Mouse (Mus musculus) lung, adult 2 months (tissue): ENCODE data around the gene Gpr25. TPM values are rescaled to one million over a fixed set of nuclear protein-coding genes. Genes with fewer than 3 reads are reported as not detected.
A peak's percentile ranks its signal among the peaks of the same experiment; 100 is the strongest.

Source experiments
- DNase-seq: peaks from one replicate; pipeline ENCODE4 v3.0.0; 2022
- H3K4me1 ChIP-seq: fragments of 200-500 bp; 2 replicates; pipeline ENCODE4 v1.6.1; 2011; ENCODE audit warnings: low read length; ENCODE audit not compliant: control insufficient read depth, insufficient read depth
- H3K4me3 ChIP-seq: fragments of 200-500 bp; replicated peaks from 2 replicates; pipeline ENCODE3; 2011; ENCODE audit warnings: low read depth, mild to moderate bottlenecking, control low read depth, low read length; ENCODE audit errors: extremely low read depth
- CTCF ChIP-seq: fragments of 200-500 bp; IDR thresholded peaks from 2 replicates; pipeline ENCODE4 v1.5.1; 2011; ENCODE audit warnings: mild to moderate bottlenecking, low read length, control low read depth; ENCODE audit not compliant: insufficient read depth
- POLR2A ChIP-seq: fragments of 200-500 bp; IDR thresholded peaks from 2 replicates; pipeline ENCODE4 v1.6.1; 2011; ENCODE audit warnings: low read depth, mild to moderate bottlenecking, control low read depth, low read length, borderline replicate concordance; ENCODE audit errors: extremely low read depth
- WGBS: fragments of 180-500 bp; shearing (Covaris S2); methylation state at CpG from one replicate; pipeline ENCODE4 v1.1.7; 2018; 5-methylcytosine and 5-hydroxymethylcytosine counted together
- polyA plus RNA-seq: library from polyadenylated mRNA; depleted of rRNA; stranded (reverse); fragments of >200 nt; gene quantifications from 2 replicates; pipeline ENCODE4 v1.2.3, GENCODE M21; 2012; rRNA removed

The Gpr25 gene
- polyA plus RNA-seq, 1 experiment: 0.14 TPM

DNA sequence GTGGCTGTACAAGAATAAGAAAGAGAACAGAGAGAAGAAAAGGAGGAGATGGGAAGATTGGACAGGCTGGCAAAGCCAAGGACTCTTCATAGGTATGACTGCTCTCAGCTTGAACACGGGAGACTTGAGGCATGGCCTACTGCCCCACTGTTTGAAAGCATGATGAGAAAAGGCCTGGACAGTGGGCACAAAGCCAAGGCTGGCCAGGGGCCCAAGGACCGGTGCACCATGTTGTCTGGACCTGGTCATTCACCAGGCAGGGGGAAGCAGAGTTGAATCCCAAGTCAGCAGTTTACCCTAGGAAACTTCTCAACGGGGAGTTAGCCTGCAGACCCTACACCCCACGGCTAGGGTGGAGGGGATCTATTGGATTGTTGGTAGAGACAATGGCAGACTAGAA is 32.8 kb downstream of the Gpr25 start:
- 55% methylated on average over 4 of the region's 4 CpGs for WGBS
- no peak for TF ChIP-seq POLR2A
- TF ChIP-seq CTCF: no peak
- no peaks in the 10 kb centered on the region for H3K4me1 ChIP-seq
- H3K4me3 ChIP-seq: no peak overlapping the region
- peak; percentile 5 for DNase-seq

DNA sequence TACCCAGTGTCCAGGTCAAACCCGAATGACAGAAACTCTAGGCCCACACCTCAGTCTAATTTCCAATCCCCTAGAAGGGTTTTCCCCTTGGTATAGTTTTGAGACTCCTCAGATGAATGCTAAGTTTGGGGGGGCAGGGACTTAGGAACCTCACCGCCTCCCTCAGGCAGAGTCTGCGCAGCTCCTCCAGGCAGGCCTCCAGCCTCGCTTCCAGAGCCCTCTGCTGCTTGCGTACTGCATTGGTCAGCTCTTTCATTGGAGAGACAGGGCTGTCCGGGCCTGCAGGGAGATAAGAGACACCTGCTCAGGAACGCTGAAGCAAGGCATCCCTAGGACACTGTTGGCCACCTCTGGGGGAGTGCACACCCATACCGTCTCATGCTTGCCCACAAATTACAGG is 34.0 kb downstream of the Gpr25 start:
- 90% methylated on average over 8 of the region's 8 CpGs for WGBS
- TF ChIP-seq CTCF: no peak
- TF ChIP-seq POLR2A: no peak
- H3K4me3 ChIP-seq: no peak overlapping the region

DNA sequence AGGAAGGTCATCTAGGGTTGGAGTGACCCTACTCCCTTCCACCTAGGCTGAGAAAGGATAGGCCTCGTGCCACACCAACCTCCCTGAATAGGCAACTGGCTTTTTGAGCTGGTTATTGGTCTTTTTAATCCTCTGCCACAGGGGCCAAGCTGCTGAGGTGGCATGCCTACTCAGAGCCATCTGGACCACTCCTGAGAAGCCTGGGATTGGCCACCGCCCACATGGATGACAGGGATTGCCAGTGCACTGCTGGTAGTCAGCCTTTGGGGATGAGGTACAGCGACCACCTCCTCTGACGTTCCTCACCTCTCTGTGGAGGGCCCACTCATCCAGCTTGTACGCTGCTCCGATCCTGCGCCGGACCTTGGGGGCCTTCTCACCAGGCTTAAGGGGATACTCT is 34.8 kb downstream of the Gpr25 start:
- 96% methylated on average over 8 of the region's 8 CpGs for WGBS
- TF ChIP-seq CTCF (no peak), POLR2A (no peak)

More for the DNA sequence above, 34.0 kb downstream of the Gpr25 start:
- no peak for DNase-seq
- no peaks in the 10 kb centered on the region for H3K4me1 ChIP-seq

DNA sequence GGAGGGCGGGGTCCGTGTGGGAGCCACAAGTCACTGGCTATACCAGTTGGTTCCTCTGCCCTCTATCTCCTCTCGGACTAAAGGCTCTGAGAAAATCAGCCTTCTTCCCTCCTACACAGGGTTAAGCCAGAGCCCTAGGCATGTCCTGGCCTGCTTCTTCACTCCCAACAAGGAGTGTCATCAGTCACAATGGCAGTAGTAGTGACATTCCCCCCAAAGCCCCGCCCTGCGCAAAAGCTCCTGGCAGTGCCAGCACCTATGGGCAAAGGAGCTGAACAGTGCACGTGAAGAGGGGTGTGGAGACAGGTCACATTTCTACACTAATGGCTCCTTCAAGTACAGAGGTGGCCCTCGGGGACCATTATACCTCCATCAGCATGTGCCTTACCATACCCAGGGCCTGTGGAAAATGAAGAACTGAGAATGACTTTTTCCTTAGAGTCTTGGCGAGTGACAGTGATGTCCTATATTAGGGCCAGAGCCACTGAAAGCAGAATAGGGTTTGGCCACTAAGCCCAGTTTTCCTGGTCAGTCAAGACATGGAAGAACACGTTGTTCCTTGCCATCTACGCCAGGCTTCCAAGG is 36.8 kb downstream of the Gpr25 start:
- TF ChIP-seq CTCF: no peak
- TF ChIP-seq POLR2A: no peak

More for the DNA sequence above, 34.8 kb downstream of the Gpr25 start:
- no peaks in the 10 kb centered on the region for H3K4me1 ChIP-seq
- DNase-seq: no peak
- no peak overlapping the region for H3K4me3 ChIP-seq

DNA sequence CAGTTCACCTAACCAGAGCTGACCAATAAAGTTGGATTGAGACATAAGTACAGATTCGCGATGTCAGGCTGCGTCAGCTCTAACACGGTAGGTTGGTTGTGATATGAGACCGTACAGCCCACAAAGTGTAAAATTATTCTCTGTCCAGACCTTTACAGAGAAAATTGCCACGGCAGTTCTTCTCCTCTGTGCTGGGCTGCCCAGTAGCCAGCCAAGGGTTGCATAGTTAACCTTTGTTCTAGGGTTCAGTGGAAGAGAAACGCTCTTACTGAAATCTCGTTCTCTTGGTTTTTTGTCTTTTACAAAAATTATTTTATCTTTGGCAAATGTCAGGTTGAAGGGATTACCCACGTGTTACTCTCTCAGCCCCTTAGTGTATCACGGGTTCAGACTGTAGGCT is 38.3 kb downstream of the Gpr25 start:
- no peaks in the 10 kb centered on the region for H3K4me1 ChIP-seq
- TF ChIP-seq POLR2A (no peak), CTCF (no peak)
- DNase-seq: no peak
- 70% methylated on average over 10 of the region's 10 CpGs for WGBS
- H3K4me3 ChIP-seq: no peak overlapping the region

More for the DNA sequence above, 36.8 kb downstream of the Gpr25 start:
- no peak overlapping the region for H3K4me3 ChIP-seq
- no peak for DNase-seq
- 83% methylated on average over 10 of the region's 10 CpGs for WGBS
- H3K4me1 ChIP-seq: no peaks in the 10 kb centered on the region

DNA sequence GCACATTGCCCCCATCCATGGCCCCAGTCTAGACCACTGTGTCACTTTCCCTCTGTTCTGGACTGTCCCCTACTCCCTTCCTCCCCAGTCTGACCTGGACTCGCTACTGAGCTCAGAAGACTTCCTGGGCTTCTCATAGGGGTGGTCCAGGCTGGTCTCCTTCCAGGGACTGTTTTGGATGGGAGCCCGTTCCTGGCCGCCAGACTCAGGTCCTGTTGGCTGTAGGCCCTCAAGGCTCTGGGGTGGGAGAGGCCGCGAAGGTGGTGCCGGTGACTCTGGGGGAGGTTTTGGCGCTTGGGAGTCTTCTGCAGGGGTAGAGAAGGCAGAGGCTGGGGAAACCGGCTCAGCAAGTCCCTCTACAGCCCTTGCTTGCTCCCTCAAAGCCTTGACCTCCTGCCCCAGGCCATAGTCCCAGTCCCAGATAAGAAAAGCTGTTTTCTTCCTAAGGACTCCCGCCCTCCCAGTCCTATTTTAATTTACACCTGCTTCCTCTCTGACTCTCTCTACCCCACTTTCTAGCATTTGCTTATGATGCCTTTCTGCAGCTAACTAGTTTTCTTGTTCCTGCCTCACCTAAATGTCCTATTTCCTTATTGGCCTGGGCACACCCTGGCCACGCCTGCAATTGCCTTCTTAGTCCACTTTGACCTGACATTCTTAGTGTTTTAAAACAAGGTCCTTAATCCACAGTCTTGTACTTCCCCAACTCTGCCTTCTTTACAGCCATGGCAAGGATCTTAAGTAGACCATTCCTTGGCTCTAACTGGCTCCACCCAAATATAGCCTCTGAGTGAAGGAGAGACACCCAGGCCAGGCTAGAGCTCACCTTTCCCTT is 40.4 kb downstream of the Gpr25 start:
- 53% methylated on average over 10 of the region's 10 CpGs for WGBS
- H3K4me1 ChIP-seq: no peaks in the 10 kb centered on the region
- peak; percentile 34 for DNase-seq
- no peak overlapping the region for H3K4me3 ChIP-seq
- TF ChIP-seq CTCF (no peak), POLR2A (no peak)

DNA sequence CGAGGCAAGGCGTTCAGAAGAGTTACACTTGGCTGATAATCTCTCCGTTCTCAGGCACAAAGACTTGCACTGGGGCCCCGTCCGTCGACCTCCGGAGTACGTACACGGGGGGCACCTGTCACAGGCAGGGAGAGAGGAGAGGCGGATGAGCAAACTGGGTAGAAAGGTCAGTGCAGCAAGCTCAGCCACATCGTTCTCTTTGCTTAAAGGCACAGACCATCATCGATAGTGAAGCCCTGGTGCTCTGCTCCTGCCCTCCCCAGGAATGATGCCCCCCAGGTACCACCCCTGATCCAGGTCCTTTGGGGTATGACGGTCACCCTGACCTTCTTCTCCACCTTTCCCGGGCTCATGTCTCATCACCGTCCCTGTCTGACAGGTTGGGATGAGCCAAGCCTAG is 46.4 kb downstream of the Gpr25 start:
- no peak overlapping the region for H3K4me3 ChIP-seq
- WGBS: 74% methylated on average over 15 of the region's 15 CpGs
- TF ChIP-seq CTCF: no peak
- TF ChIP-seq POLR2A: no peak
- DNase-seq: no peak
- no peaks in the 10 kb centered on the region for H3K4me1 ChIP-seq

DNA sequence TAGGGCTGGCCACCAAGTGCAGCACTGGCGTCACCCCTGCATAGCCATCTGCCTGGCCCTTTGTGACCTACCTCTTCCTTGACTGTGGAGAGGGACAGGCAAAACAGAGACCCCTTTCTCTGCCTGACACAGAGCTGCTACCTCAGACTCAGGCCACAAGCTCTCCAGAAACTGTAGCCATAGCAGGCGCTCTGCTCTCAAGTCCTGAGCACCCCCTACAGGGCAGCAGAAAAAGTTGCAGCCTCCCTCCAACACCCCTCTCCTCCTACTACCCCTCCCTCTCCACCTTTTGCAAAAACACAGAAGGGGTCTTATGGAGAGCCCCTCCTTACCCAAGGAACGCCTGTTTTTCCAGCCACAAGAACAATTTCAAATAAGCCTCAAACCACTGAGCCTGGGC is 47.9 kb downstream of the Gpr25 start, which contains the start of gene Mroh3:
TSS of gene Mroh3 (minus strand) at position 26 of the 400 bp plus-strand sequence.
- DNase-seq: peak; percentile 11
- Histone ChIP-seq H3K4me3 (no peak within 1 kb of the TSS), H3K4me1 (no peaks in the 10 kb centered on the region)
- no peak for TF ChIP-seq POLR2A
- peak; percentile 80 for TF ChIP-seq CTCF
- 51% methylated on average over 3 of the region's 3 CpGs for WGBS

Other genes with a start within 250 kb of the Gpr25 start
- not detected in 2 replicates for gene Ascl5, start 210.1 kb downstream of the Gpr25 start, polyA plus RNA-seq
- gene Cacna1s, start 208.1 kb downstream of the Gpr25 start, polyA plus RNA-seq: 2.9 and 7.5 TPM in 2 replicates
- gene Kif21b, start 129.5 kb downstream of the Gpr25 start, polyA plus RNA-seq: 12.1 and 14.4 TPM in 2 replicates
- 0.14 TPM in 1 of 2 replicates, not detected in the other for gene Mroh3, start 48.0 kb downstream of the Gpr25 start, polyA plus RNA-seq
- 4.2 and 7.3 TPM in 2 replicates for gene Inava, start 26.6 kb downstream of the Gpr25 start, polyA plus RNA-seq
- 11.6 and 18.7 TPM in 2 replicates for gene Camsap2, start 85.2 kb upstream of the Gpr25 start, polyA plus RNA-seq
- gene Ddx59, start 154.4 kb upstream of the Gpr25 start, polyA plus RNA-seq: 2.1 and 3.6 TPM in 2 replicates
- 0.07 and 0.25 TPM in 2 replicates for gene Kif14, start 205.5 kb upstream of the Gpr25 start, polyA plus RNA-seq